Mouse (Mus musculus) kidney, postnatal 25 days (tissue): Measurements from ENCODE around the gene Ppm1l.

ENCODE experiments used
- DNase-seq, 2 experiments: peaks; one replicate each; pipeline ENCODE4 v3.0.0; 2021; ENCODE audit warnings: mixed read lengths in 2 of 2

The Ppm1l gene

DNA sequence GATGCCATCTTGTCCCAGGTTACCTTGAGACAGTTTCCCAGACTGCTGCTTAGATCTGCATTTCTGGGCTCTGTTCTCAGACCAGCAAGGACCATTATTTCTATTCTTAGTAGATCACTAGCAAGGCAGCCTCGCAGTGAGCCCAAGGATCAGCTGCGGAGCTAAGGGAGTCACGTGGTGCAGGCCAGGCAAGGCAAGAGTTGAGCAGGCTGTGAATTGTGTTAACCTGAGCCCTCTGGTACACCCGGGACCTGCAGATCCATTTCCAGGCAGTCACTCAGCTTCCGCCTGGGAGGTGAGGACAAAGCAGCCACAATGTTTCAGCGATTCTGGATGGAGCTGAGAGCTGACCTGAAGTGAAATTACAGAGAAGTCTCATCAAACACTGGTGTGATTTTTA, 185.3 kb downstream of the Ppm1l start:
- DNase-seq: peak in 1 of 2 experiments; percentile 12

DNA sequence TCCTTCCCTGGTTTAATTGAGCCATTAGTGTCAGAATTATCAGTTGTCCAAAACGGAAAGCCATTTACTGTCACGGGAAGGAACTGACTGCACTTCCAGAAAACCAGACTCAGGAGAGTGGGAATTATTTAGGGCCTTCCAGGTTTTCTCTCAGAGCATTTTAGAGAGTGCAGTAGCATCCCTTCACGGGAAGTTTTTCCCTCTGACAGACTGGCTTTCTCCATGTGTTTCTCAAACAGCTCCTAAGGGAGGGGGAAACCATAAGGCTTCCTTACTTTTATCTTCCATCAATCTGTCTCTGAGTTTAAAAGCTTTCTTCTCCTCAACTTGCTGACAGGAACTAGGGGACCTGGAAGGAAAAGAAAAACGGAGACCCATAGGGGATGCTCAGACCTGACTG, 185.9 kb downstream of the Ppm1l start:
- no peak for DNase-seq

DNA sequence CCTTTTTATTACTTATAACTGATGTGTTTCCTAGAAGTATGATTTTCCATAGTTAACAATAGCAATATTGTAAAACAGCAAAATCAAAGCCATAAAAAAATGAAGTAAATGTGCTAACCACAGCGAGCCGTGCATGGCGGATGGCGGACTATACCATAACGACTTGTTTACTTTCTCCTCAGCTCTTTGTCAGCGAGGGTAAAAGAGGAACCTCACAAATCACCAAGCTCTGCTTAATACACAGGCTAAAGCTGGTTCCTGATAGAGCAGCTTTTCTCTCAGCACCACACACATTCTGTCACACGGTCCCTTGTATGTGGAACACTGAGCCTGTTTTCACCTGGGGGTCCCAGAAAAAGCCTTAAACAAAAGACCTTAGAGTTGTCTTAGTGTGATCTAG, 188.4 kb downstream of the Ppm1l start:
- DNase-seq: no peak

DNA sequence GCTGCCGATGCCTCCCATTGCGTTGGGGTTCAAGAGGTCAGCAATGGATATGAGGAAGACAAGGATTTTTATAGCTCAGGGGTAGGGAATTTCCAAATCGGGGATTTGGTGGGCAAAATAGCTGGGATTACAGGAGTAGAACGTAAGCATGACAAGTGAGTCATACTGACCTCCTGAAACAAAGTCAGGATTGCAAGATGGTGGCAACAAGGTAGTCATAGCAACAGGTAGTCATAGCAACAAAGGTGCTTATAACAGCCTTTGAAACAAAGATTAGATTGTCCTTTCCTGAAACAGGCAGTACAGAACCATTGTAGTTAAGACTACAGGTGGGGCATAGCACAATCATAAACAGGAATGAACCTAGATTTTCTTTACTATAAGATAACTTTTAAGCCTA, 189.7 kb downstream of the Ppm1l start:
- no peak for DNase-seq

DNA sequence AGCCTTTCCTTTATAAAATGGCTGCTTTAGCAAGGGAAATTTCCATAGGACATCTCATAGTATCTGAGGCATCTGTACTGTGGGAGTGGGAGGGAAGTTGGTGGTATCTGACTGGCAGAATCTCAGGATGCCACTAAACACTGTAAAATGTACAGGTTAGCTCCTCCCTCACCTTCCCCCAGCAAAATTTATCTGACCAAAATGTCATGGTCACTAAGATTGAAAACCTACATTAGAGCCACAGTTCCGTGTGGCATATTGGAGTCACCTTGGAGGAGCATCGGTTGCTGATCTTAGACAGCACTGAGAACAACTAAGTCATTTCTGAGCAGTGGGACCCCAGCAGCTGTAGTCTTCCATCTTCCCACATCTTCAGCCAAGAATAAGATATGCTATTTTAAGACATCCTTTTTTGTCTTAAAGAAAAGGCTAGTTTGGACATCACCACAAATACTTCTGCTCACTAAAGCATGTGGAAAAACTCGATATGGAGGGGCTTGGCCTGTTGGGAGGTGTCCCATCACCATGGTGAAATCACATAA, 192.8 kb downstream of the Ppm1l start:
- DNase-seq: no peak

DNA sequence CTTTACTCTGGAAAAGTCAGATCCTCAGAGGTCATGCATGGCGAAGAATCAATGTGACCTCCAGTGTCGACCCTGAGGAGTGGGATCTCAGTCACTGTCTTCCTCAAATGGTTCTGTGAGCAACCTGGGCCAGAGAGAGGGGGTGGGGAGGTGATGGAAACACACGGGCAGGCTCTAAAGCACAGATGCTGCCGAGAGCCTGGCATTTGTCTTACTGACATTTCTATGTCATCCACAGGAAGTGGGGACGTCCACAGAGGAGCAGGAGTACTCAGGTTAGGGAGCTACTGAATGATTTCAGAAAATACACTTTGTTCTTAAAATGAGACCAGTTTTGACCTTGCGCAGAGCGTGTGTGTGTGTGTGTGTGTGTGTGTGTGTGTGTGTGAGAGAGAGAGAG, 195.2 kb downstream of the Ppm1l start:
- no peak for DNase-seq

DNA sequence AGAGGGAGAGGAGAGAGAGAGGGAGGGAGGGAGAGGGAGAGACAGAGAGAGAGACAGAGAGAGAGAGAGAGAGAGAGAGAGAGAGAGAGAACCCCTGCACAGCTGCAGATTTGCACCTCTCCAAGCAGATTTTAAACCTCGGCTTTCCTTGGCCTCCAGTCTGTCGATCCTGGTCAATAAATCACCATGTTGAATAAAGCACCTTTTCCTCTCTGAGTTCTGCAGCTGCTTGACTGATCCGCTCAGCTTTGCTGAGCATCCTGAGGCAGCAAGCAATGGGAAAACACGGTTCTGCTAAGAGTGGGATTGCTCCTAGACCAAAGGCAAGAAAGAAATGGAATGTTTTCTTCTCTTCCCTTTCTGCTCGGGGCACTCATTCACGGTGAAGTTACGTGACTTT, 195.7 kb downstream of the Ppm1l start:
- DNase-seq: no peak

DNA sequence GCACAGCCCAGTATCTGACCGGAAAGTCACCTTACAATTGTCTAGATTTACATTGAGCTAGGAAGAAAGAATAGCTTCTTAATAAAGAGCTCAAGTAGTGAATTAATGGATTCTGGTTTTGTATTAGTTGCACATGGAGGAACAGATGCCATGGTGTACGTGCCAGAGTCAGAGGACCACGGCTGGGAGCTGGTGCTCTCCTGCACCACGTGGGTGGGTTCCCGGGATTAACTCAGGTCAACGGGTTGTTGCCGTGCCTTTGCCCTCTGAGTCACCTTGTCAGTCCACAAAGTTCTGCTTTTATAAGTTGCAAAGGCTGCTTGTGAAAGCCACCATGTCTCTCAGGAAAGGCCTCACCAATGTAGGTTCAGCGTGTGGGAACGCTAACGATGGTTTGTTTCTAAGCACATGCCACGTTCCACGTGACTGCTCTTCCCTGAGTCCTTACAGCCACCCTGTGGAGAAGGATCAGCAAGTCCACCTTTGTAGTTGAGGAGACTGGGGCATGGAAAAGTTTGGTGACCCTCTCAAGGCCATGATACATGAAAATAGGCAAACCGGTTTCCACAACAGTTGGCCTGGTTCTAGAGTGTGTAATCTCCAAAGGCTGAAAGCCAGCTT, 199.2 kb downstream of the Ppm1l start:
- peak; percentile 8 to 55 for DNase-seq

DNA sequence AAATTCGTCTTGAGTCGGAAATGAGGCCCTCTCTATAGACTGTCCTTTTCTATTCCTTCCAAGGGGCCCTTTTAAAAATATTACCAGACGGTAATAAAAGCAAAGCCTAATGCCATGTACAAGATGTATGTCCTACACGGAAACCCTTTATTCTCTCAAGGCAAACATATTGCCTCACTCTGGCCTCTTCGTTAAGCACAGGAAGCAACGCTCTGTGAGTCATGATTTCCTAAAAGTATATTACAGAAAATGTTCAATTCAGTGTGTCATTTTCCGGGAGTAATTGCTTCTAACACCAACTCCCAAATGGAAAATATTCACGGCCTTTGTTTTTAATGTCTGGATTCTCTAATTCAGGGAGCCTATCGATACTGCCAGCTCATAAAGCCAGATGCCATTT, 202.5 kb downstream of the Ppm1l start:
- DNase-seq: no peak

DNA sequence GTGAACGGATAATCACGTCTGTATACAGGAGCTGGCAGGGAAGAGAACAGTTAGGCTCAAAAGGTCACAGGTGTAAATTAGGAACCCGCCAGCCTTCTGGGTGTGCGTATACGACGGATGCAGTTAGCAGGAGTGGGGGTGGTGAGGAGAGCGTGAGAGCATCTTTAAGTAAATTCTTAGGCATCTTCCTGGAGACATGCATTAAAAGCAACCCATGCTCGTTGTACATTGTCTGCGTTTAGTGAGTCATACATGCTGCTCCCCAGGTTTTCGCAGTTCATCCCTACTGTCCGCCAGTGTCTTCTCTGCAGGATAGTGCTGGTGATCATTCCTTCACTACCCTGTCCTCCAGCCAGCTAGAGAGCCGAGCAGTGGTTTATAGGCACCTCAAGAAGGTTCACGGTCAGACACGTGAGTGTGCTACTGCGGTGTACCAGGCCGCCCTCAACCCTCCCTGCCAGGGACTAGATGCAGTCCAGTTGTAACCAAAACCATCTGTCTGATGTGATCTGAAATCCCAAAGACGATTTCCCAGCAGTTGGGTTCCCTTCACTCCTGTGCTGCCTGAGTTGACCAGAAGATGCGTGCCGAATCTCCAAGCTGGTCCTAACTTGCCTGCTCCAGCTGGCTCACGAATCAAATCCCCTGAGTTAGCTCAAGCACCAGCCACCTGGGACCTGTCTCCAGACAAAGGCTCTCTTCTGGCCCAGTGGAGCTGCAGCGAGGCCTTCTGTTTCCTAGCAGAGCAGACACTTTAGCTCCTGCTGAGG, 203.3 kb downstream of the Ppm1l start:
- DNase-seq: no peak

DNA sequence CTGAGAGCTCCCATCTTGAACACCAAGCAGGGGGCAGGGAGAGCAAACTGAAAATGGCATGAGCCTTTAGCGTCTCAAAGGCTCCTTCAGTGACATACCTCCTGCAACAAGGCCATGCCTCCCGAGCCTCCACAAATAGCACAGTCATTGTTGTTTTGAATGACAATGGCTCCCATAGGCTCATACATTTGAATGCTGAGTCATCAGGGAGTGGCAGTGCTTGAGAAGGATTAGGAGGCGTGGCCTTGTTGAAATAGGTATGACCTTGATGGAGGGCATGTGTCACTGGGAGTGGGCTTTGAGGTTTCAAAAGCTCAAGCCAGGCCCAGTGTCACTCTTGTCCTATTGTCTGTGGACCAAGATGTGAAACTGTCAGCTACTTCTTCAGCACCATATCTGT, 205.6 kb downstream of the Ppm1l start:
- DNase-seq: no peak

DNA sequence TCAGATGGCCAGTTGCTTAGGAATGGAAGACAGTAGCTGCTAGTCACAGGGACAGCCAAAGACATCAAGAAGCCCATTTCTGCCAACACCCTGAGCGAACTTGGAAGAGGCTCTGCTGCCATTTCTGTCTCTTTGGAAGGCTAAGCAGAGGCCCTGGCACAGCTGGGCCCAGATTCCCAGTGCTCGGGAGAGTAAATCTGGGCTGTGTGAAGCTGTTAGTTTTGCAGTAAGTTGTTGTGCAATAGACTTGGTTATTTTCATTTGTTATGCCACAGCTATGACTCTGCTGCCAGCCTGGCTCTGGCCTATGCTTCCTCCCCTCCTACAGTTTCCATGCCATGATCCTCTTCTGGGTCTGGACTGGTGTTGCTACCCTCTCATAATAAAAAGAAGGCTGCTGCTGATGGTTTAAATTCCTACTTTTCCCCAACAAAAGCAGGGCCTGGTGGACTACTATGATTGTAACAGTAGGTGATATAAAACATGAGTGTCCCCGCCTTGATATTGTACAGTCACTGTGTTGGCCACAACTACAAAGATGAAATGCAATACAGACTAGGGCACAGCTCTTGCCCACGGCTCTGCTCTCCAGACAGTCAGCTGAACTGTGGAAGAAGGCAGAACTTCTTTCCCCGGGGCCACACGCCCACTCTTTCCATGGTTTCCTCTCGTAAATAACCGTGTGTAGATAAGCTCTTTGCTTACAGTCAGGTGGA, 207.9 kb downstream of the Ppm1l start:
- DNase-seq: no peak

DNA sequence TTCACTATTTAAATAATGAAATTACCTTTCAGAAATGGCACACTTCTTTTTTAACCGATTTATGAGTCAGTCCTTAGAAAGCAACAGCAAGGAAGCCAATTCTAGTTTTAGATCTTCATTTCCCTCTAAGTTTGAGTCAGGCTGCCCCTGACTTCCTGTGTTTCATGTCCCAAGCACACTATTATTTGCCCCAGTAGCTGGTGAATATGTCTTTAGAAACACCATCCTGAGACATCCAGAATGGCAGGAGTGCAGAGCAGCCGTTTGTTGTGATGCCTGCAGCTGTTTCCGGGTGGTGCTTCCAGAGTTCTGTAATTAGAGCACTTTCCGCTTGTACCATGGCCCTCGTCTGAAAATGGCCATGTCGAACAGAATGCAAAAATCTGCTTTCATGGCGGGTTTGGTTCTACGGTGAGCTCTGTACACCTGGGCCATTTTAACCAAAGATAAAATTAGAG, 208.4 kb downstream of the Ppm1l start:
- no peak for DNase-seq

DNA sequence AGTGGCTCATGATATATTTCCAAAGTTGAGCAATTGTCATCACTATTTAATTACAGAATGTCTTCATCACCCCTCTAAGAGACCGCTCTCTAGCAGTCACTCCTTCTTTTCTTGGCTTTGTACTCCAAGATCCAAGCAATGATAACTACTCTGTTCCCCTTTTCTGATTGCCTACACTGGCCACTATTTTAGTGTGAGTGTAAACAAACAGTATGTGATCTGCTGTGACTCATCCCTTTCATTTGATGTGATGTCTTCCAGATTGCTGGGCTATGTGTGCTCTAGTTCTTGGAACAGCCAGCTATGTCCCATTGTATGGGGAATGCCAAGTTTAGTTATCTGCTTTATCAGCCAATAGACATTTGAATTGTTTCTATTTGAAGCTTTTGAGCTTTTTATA, 210.7 kb downstream of the Ppm1l start:
- DNase-seq: no peak

DNA sequence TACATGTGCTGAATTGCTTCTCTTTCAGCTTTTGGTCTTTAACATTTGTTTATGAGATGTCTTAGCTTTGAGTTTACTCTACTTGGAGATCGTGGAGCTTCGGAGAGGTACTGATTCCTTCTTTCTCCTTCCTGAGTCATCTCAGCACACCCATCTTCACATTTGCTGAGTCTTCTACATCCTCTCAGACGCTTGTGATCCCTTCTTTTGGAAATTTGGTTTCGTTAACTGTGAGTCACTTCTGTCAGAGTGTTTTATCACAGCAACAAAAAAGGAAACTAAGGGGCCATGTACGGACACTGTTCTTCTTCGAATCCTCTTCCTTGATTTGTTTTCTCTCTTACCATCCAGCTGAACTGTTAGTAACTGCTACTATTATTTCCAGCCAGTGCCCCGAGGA, 212.9 kb downstream of the Ppm1l start:
- DNase-seq: no peak

DNA sequence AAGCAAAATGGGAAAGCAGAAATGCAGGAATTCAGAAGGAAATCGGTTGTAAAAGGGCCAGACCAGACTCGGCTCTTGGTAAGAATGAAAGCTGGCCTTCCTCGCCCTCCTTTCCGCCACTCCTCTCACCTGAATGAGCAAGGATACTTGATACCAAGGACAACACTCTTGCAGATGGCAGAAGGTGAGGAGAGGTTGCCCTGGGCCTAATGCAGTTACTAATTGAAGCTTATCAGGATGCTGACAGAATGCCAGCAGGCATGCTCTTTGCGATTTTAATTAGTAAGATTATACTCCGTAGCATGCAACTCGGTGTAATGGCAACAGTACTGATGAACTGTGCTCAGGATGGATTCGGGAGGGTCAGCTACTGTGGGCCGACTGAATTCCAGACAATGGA, 214.8 kb downstream of the Ppm1l start:
- DNase-seq: no peak

DNA sequence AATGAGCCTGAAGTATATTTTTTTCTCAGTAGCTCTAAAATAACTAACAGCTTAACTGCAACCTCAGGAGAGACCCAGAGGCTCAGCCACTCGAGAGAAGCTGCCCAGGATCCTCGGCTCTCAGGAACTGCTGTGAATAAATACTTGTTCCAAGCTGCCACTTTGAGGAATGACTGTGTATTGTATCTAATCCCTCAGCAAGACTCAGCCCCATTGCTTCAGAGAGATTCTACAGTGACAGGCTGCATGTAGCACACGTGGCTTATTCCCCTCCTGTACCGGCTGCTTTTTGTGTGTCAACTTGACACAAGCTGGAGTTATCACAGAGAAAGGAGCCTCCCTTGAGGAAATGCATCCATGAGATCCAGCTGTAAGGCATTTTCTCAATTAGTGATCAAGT, 216.0 kb downstream of the Ppm1l start:
- DNase-seq: no peak

DNA sequence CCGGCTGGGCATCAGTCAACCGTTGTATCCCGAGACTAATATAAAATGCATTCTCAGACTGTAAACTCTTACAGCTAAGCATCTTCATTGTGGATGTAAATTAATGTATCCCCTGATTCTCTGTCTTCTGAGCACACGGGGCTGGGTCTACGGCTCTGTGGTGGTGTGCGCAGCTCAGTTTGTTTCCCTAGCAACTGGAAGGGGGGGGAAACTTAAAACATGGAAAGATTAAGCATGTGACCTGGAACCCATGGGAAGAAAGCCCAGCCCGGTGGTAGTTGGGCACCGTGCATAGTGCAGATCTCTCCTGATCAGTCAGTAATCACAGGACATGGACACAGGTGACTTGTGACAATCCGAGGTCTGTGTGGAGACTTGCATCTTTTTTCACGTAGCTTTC, 218.8 kb downstream of the Ppm1l start:
- no peak for DNase-seq

DNA sequence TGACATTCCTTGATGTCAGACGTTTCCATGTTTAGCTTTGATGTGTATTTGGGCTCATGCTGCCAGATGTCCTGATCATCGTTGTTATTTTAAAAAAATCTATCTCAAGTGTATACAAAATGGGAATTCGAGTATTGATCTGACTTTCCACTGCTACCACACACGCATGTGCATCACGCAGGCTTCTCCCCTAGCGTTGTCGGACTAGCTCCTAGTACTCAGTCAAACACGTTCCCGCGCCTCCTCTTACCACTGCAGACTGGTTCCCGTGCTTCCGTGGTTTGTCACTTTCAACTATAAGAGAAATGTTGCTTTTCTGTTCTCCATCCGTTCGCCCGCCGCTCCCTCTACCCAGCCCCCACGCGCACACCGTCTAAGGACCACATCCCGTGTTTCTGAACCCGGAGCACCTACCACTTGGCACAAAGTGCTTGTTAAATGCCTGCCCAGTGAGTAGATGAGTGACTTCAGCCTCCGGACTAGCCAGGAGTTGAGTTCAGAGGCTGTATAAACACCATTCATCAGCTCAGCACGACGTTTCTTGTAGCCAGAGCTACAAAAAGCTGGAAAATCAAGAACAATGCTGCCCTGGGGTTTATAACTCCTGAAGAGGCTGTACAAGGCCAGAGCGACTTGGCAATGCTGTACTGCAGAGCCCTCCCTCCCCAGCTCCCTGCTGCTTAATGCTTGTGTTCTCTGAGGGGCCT, 219.4 kb downstream of the Ppm1l start:
- DNase-seq: no peak

DNA sequence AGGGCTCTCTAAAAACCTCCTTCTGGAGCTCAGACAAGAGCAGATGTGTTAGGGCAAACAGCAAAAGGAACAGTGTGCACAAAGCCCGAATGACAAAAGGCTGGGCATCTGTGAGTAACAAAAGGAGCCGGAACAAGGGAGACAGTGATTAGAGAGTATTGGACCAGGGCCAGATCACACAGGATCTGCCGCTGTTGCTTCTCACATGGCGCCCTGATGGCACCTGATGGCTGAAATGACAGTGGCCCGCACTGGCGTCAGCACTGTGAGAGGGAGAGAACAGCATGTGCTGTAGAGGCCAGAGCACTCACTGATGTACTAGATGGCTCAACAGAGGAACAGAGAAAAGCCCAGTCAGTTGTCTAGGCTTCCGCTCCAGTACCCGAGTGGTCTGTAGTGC, 226.3 kb downstream of the Ppm1l start:
- no peak for DNase-seq

DNA sequence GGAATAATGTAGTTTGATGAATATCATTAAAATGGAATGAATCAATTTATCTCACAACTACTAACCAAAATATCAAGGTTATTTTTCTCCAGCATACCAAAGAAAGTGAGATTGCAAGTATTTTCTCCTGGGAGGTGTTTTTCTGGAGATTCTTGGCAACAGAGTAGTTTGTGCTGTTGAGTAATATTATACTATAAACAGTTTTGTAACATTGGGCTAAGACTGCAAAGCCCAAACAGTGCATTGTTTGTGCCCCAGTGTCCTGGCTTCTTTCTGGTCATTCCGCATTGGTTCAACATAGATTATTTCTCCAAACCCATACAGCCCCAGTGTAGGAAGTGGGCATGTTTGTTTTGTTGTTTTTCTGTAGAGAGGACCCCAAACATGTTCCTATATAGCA, 227.1 kb downstream of the Ppm1l start:
- no peak for DNase-seq

DNA sequence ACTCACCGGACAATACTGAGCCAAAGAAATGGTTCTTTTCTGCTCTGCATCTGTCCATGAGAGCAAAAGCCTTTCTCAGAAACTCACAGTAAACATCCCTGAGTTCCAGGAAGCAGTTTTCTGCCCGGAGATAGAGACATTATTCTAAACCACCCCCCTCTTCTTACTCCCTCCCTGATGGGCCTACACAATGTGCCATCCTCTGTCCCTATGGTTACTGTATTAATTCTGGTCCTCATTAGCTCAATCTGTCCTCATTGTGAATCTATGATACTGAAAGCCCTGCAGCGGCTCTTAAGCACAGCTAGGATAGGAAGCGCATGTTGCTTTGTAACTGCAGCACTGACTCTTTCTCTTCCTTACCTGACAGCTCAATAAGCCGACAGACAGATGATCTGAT, 228.4 kb downstream of the Ppm1l start:
- no peak for DNase-seq
